Comparison of ENCODE assay signal across 8 mouse cellular contexts in the genomic region with DNA sequence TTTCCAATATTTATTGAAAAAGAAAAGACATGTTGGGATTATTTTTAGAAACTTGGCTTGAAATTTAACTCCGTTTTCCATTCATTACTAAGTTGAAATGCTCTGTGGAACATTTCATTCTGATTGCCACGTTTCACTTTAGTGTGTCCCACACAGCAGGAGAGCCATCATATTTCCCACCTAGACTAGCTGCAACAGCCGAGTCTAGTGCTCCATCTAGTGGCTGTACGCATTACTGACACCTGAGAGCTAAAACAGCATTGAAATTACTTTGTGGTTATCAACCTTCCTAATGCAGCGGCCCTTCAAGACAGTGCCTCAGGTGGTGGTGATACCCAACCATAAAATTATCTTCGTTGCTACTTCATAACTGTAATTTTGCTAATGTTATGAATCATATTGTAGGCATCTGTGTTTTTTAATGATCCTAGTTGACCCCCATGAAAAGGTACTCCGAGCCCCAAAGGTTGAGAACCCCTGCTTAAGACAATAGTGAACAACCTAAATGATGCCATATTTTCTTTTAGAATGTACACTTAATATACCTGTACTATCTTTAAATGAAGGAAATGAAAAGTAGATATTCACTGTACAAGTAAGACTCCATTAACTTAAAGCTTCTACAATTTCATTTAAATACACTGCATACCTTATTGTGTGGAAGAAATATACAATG.
DNase-seq lines count a peak whose midpoint lies in the region; ATAC-seq lines count a peak whose summit lies in the region.

No protein-coding gene starts in this region.

- H3K27me3 ChIP-seq in forebrain, embryonic 15.5 days = no peaks in the 10 kb centered on the region
- H3K27me3 ChIP-seq in hindbrain, embryonic 13.5 days = no peaks in the 10 kb centered on the region

- no peaks in the 10 kb centered on the region for H3K4me1 ChIP-seq in forebrain, embryonic 15.5 days
- no peaks in the 10 kb centered on the region for H3K4me1 ChIP-seq in hindbrain, embryonic 13.5 days (replicated peaks)

- DNase-seq in NIH3T3 (ENCODE audit: low read depth) = peak; percentile 82
- peak; percentile 24 for DNase-seq in cerebellum, adult 11 months
- peak; percentile 66 for DNase-seq in layer of hippocampus, adult 9-11 months
- peak; percentile 77 for DNase-seq in lung, postnatal 10 days
- peak; percentile 77 for DNase-seq in retina, postnatal 1 day
- DNase-seq in urinary bladder, postnatal 4 days (ENCODE audit: low spot score in 2 of 2) = peak; percentile 37 to 66

- peak; percentile 88 for ATAC-seq in forebrain, embryonic 15.5 days (replicated peaks)
- ATAC-seq in hindbrain, embryonic 13.5 days (ENCODE audit: low FRiP score) = peak; percentile 68

- H3K4me2 ChIP-seq in forebrain, embryonic 15.5 days (replicated peaks) = no peak overlapping the region
- no peak overlapping the region for H3K4me2 ChIP-seq in hindbrain, embryonic 13.5 days

- H3K36me3 ChIP-seq in forebrain, embryonic 15.5 days = 0 out of 2 replicates have a peak, but pooled peaks cover 1% of the 10 kb centered on the region
- no peaks in the 10 kb centered on the region for H3K36me3 ChIP-seq in hindbrain, embryonic 13.5 days

- no peaks in the 10 kb centered on the region for H3K9me3 ChIP-seq in forebrain, embryonic 15.5 days
- H3K9me3 ChIP-seq in hindbrain, embryonic 13.5 days = no peaks in the 10 kb centered on the region

- no peak overlapping the region for H3K27ac ChIP-seq in forebrain, embryonic 15.5 days (replicated peaks)
- H3K27ac ChIP-seq in hindbrain, embryonic 13.5 days = no peak overlapping the region

- 18% methylated on average over 7 of the region's 7 CpGs for WGBS in forebrain, embryonic 15.5 days
- WGBS in hindbrain, embryonic 13.5 days = 22% methylated on average over 7 of the region's 7 CpGs

- no peak overlapping the region for H3K4me3 ChIP-seq in forebrain, embryonic 15.5 days
- H3K4me3 ChIP-seq in hindbrain, embryonic 13.5 days = no peak overlapping the region

- no peak overlapping the region for H3K9ac ChIP-seq in forebrain, embryonic 15.5 days (replicated peaks)
- H3K9ac ChIP-seq in hindbrain, embryonic 13.5 days = no peak overlapping the region

Comparison
In these comparisons a context has a peak if more than half of its experiments do, and no peak if none do; other contexts are left out.
1. DNase-seq: peak in every context shown above with its lines; median percentile 82 in NIH3T3; 77 in lung, postnatal 10 days; 77 in retina, postnatal 1 day; 66 in layer of hippocampus, adult 9-11 months; 52 in urinary bladder, postnatal 4 days; 24 in cerebellum, adult 11 months.